Mouse (Mus musculus): ENCODE measurements around the gene Pdgfb.
A peak's percentile ranks its signal among the peaks of the same experiment; 100 is the strongest.

The Pdgfb gene

GRCm38 (mm10) chr15:80014321-80015210 lies at the start of gene Pdgfb:
Gene Pdgfb (minus strand): TSS chr15:80014977.
- DNase-seq (ENCODE audit: inconsistent ontology term): peak; percentile 74

- DNase-seq (ENCODE audit: inconsistent ontology term): peak; percentile 85
These were observed 48.0 kb upstream of the Pdgfb start for GRCm38 (mm10) chr15:80062821-80063220.

- peak; percentile 70 for DNase-seq (ENCODE audit: inconsistent ontology term)
These were observed 47.6 kb upstream of the Pdgfb start for GRCm38 (mm10) chr15:80062339-80062738.

GRCm38 (mm10) chr15:80061071-80061550 lies 46.3 kb upstream of the Pdgfb start:
- no peak for DNase-seq (ENCODE audit: inconsistent ontology term)

GRCm38 (mm10) chr15:80060356-80061070 lies 45.7 kb upstream of the Pdgfb start:
- DNase-seq (ENCODE audit: inconsistent ontology term): no peak

GRCm38 (mm10) chr15:80059606-80060005 lies 44.8 kb upstream of the Pdgfb start:
- DNase-seq (ENCODE audit: inconsistent ontology term): no peak

GRCm38 (mm10) chr15:80058151-80058550 lies 43.4 kb upstream of the Pdgfb start:
- DNase-seq (ENCODE audit: inconsistent ontology term): no peak

GRCm38 (mm10) chr15:80054034-80054710 lies 39.4 kb upstream of the Pdgfb start:
- no peak for DNase-seq (ENCODE audit: inconsistent ontology term)

GRCm38 (mm10) chr15:80053381-80054033 lies 38.7 kb upstream of the Pdgfb start:
- DNase-seq (ENCODE audit: inconsistent ontology term): no peak

- DNase-seq (ENCODE audit: inconsistent ontology term): no peak
These were observed 37.0 kb upstream of the Pdgfb start for GRCm38 (mm10) chr15:80051782-80052181.

- DNase-seq (ENCODE audit: inconsistent ontology term): no peak
These were observed 36.5 kb upstream of the Pdgfb start for GRCm38 (mm10) chr15:80051092-80051761.

- DNase-seq (ENCODE audit: inconsistent ontology term): no peak
These were observed 35.3 kb upstream of the Pdgfb start for GRCm38 (mm10) chr15:80050093-80050492.

- no peak for DNase-seq (ENCODE audit: inconsistent ontology term)
These were observed 33.2 kb upstream of the Pdgfb start for GRCm38 (mm10) chr15:80047973-80048372.

GRCm38 (mm10) chr15:80047242-80047641 lies 32.5 kb upstream of the Pdgfb start:
- no peak for DNase-seq (ENCODE audit: inconsistent ontology term)

GRCm38 (mm10) chr15:80045749-80046148 lies 31.0 kb upstream of the Pdgfb start:
- no peak for DNase-seq (ENCODE audit: inconsistent ontology term)

GRCm38 (mm10) chr15:80044249-80044648 lies 29.5 kb upstream of the Pdgfb start:
- no peak for DNase-seq (ENCODE audit: inconsistent ontology term)

- DNase-seq (ENCODE audit: inconsistent ontology term): no peak
These were observed 27.4 kb upstream of the Pdgfb start for GRCm38 (mm10) chr15:80042152-80042551.

- DNase-seq (ENCODE audit: inconsistent ontology term): no peak
These were observed 23.3 kb upstream of the Pdgfb start for GRCm38 (mm10) chr15:80038110-80038391.

GRCm38 (mm10) chr15:80037255-80038109 lies 22.7 kb upstream of the Pdgfb start:
- DNase-seq (ENCODE audit: inconsistent ontology term): peak; percentile 70

GRCm38 (mm10) chr15:80035341-80035885 lies 20.6 kb upstream of the Pdgfb start:
- DNase-seq (ENCODE audit: inconsistent ontology term): no peak

All from Muller cell, postnatal 12 days (primary cell).